Mouse (Mus musculus) embryonic facial prominence, embryonic 11.5 days (tissue): ENCODE measurements at regions not wholly inside any gene's neighbourhood (a gene's known extent, or its start where the extent isn't known, plus 50 kb on each side); places are given as distances from the start of the nearest gene placed in this dataset.

Experiments
- ATAC-seq: fragments of 200-750 bp; cut with Nextera tagmentation; replicated peaks from 2 replicates; pipeline ENCODE4 v1.8.0; 2017; ENCODE audit warnings: low read depth; ENCODE audit not compliant: insufficient number of reproducible peaks, low FRiP score, low TSS enrichment
- DNase-seq: peaks from one replicate; pipeline ENCODE4 v3.0.0-alpha.2; 2015; ENCODE audit warnings: low spot score
- H3K27ac ChIP-seq: fragments of 300-500 bp; sonication (generic); replicated peaks from 2 replicates; pipeline ENCODE4 v1.5.1; 2014; ENCODE audit warnings: mild to moderate bottlenecking, low read depth, low read length, control low read depth
- H3K27me3 ChIP-seq: fragments of 300-500 bp; sonication (generic); 2 replicates; pipeline ENCODE4 v1.6.1; 2014; ENCODE audit warnings: mild to moderate bottlenecking, low read length, moderate library complexity, mixed read lengths; ENCODE audit not compliant: control insufficient read depth, insufficient read depth
- H3K36me3 ChIP-seq: fragments of 300-500 bp; sonication (generic); replicated peaks from 2 replicates; pipeline ENCODE4 v1.6.1; 2014; ENCODE audit warnings: low read depth, mild to moderate bottlenecking, low read length, moderate library complexity, mixed read lengths; ENCODE audit not compliant: control insufficient read depth, insufficient read depth
- H3K4me1 ChIP-seq: fragments of 300-500 bp; sonication (generic); 2 replicates; pipeline ENCODE4 v1.6.1; 2014; ENCODE audit warnings: low read length, mixed read lengths; ENCODE audit not compliant: control insufficient read depth, insufficient read depth
- H3K4me2 ChIP-seq: fragments of 300-500 bp; sonication (generic); 2 replicates; pipeline ENCODE4 v1.6.1; 2014; ENCODE audit warnings: low read depth, mild to moderate bottlenecking, control low read depth, low read length, moderate library complexity
- H3K4me3 ChIP-seq: fragments of 300-500 bp; sonication (generic); 2 replicates; pipeline ENCODE4 v1.5.1; 2014; ENCODE audit warnings: low read depth, low read length, control low read depth
- H3K9ac ChIP-seq: fragments of 300-500 bp; sonication (generic); replicated peaks from 2 replicates; pipeline ENCODE4 v1.6.1; 2014; ENCODE audit warnings: mild to moderate bottlenecking, control low read depth, low read length
- H3K9me3 ChIP-seq: fragments of 300-500 bp; sonication (generic); replicated peaks from 2 replicates; pipeline ENCODE4 v1.6.1; 2016; ENCODE audit warnings: mild to moderate bottlenecking, low read length, inconsistent platforms, mixed read lengths; ENCODE audit not compliant: control insufficient read depth
- WGBS: fragments of 180-500 bp; shearing (Covaris S2); extraction: QIAGEN DNeasy Blood & Tissue Kit; methylation state at CpG from one replicate; pipeline ENCODE4 v1.1.7; 2014; 5-methylcytosine and 5-hydroxymethylcytosine counted together

GRCm38 (mm10) chr8:80337872-80338271, 155.7 kb upstream of the Gypa start:
- Histone ChIP-seq H3K36me3 (no peaks in the 10 kb centered on the region), H3K27me3 (no peaks in the 10 kb centered on the region), H3K4me2 (no peak overlapping the region), H3K27ac (no peak overlapping the region), H3K4me3 (no peak overlapping the region), H3K4me1 (no peaks in the 10 kb centered on the region), H3K9me3 (no peaks in the 10 kb centered on the region), H3K9ac (no peak overlapping the region)
- ATAC-seq (no peak), DNase-seq (no peak)
- 72% methylated on average over 2 of the region's 2 CpGs for whole genome bisulfite sequencing

GRCm38 (mm10) chr8:80328676-80329075, 164.9 kb upstream of the Gypa start:
- no peak overlapping the region for H3K9ac ChIP-seq
- H3K4me2 ChIP-seq, result no peak overlapping the region
- H3K27me3 ChIP-seq, result no peaks in the 10 kb centered on the region
- WGBS, result 31% methylated on average over 2 of the region's 2 CpGs
- no peaks in the 10 kb centered on the region for H3K36me3 ChIP-seq
- H3K27ac ChIP-seq, result no peak overlapping the region
- peak; percentile 67 for DNase-seq
- no peak overlapping the region for H3K4me3 ChIP-seq
- no peaks in the 10 kb centered on the region for H3K9me3 ChIP-seq
- ATAC-seq, result no peak
- H3K4me1 ChIP-seq, result no peaks in the 10 kb centered on the region

GRCm38 (mm10) chr8:80325859-80326258, 167.7 kb upstream of the Gypa start:
- WGBS, result 97% methylated on average over 3 of the region's 3 CpGs

GRCm38 (mm10) chr8:80325132-80325531, 168.4 kb upstream of the Gypa start:
- Histone ChIP-seq H3K9ac (no peak overlapping the region), H3K4me1 (no peaks in the 10 kb centered on the region), H3K27me3 (no peaks in the 10 kb centered on the region), H3K4me2 (no peak overlapping the region), H3K36me3 (no peaks in the 10 kb centered on the region), H3K4me3 (no peak overlapping the region), H3K27ac (no peak overlapping the region), H3K9me3 (no peaks in the 10 kb centered on the region)
- no peak for ATAC-seq
- DNase-seq, result no peak
- WGBS, result 80% methylated on average over 4 of the region's 4 CpGs

More at GRCm38 (mm10) chr8:80325859-80326258, 167.7 kb upstream of the Gypa start:
- H3K4me2 ChIP-seq, result no peak overlapping the region
- no peaks in the 10 kb centered on the region for H3K4me1 ChIP-seq
- DNase-seq, result no peak
- no peak overlapping the region for H3K4me3 ChIP-seq
- H3K9ac ChIP-seq, result no peak overlapping the region
- no peak overlapping the region for H3K27ac ChIP-seq
- H3K9me3 ChIP-seq, result no peaks in the 10 kb centered on the region
- no peak for ATAC-seq
- no peaks in the 10 kb centered on the region for H3K27me3 ChIP-seq
- no peaks in the 10 kb centered on the region for H3K36me3 ChIP-seq

- peaks cover 3% of the 10 kb centered on the region; the same call in 1 of the 2 replicates for H3K4me1 ChIP-seq
- WGBS, result 35% methylated on average over 6 of the region's 6 CpGs
- H3K4me2 ChIP-seq, result no peak overlapping the region
- H3K36me3 ChIP-seq, result no peaks in the 10 kb centered on the region
- no peak overlapping the region for H3K4me3 ChIP-seq
- H3K27me3 ChIP-seq, result peaks cover 2% of the 10 kb centered on the region; the same call in 1 of the 2 replicates
- H3K27ac ChIP-seq, result no peak overlapping the region
- H3K9ac ChIP-seq, result no peak overlapping the region
- no peak; the same call in 1 of the 2 replicates for ATAC-seq
- DNase-seq, result peak; percentile 49
- no peaks in the 10 kb centered on the region for H3K9me3 ChIP-seq
Observed at GRCm38 (mm10) chr8:80318231-80318870, 175.2 kb upstream of the Gypa start.

GRCm38 (mm10) chr8:80315371-80315770, 178.2 kb upstream of the Gypa start:
- Histone ChIP-seq H3K4me1 (peaks cover 3% of the 10 kb centered on the region; the same call in 1 of the 2 replicates), H3K9me3 (no peaks in the 10 kb centered on the region), H3K36me3 (no peaks in the 10 kb centered on the region), H3K27ac (no peak overlapping the region), H3K4me3 (no peak overlapping the region), H3K9ac (no peak overlapping the region), H3K4me2 (peak overlapping the region; percentile 44), H3K27me3 (peaks cover 2% of the 10 kb centered on the region; the same call in 1 of the 2 replicates)
- DNase-seq, result peak; percentile 67
- ATAC-seq, result peak; percentile 80
- 4% methylated on average over 13 of the region's 13 CpGs for WGBS

- Histone ChIP-seq H3K9me3 (no peaks in the 10 kb centered on the region), H3K27ac (no peak overlapping the region), H3K36me3 (no peaks in the 10 kb centered on the region), H3K4me2 (no peak overlapping the region; the same call in 1 of the 2 replicates), H3K4me1 (peaks cover 3% of the 10 kb centered on the region; the same call in 1 of the 2 replicates), H3K27me3 (peaks cover 2% of the 10 kb centered on the region; the same call in 1 of the 2 replicates), H3K9ac (no peak overlapping the region), H3K4me3 (no peak overlapping the region)
- ATAC-seq (peak; percentile 71), DNase-seq (peak; percentile 78)
- WGBS, result 8% methylated on average over 7 of the region's 7 CpGs
Observed at GRCm38 (mm10) chr8:80314826-80315225, 178.8 kb upstream of the Gypa start.

- Histone ChIP-seq H3K27me3 (peaks cover 2% of the 10 kb centered on the region; the same call in 1 of the 2 replicates), H3K4me1 (peaks cover 3% of the 10 kb centered on the region; the same call in 1 of the 2 replicates), H3K4me2 (no peak overlapping the region), H3K9ac (no peak overlapping the region), H3K9me3 (no peaks in the 10 kb centered on the region), H3K36me3 (no peaks in the 10 kb centered on the region), H3K27ac (no peak overlapping the region), H3K4me3 (no peak overlapping the region)
- ATAC-seq (no peak), DNase-seq (peak; percentile 14)
- WGBS, result 45% methylated on average over 12 of the region's 12 CpGs
Observed at GRCm38 (mm10) chr8:80313883-80314635, 179.5 kb upstream of the Gypa start.
